Mouse (Mus musculus) thymus, adult 2 months (tissue): Measurements from ENCODE around the gene Armh4.

Experiments
- CTCF ChIP-seq: fragments of 200-500 bp; IDR thresholded peaks from 2 replicates; pipeline ENCODE4 v1.5.1; 2012; ENCODE audit warnings: mild to moderate bottlenecking, control low read depth, low read length, moderate library complexity, borderline replicate concordance; ENCODE audit not compliant: control insufficient read depth, poor library complexity, insufficient read depth; ENCODE audit errors: extremely low read depth
- POLR2A ChIP-seq: fragments of 200-500 bp; IDR thresholded peaks from 2 replicates; pipeline ENCODE4 v1.6.1; 2012; ENCODE audit warnings: mild to moderate bottlenecking, low read length, control low read depth, moderate library complexity; ENCODE audit not compliant: control insufficient read depth, poor library complexity, insufficient read depth; ENCODE audit errors: extremely low read depth

DNA sequence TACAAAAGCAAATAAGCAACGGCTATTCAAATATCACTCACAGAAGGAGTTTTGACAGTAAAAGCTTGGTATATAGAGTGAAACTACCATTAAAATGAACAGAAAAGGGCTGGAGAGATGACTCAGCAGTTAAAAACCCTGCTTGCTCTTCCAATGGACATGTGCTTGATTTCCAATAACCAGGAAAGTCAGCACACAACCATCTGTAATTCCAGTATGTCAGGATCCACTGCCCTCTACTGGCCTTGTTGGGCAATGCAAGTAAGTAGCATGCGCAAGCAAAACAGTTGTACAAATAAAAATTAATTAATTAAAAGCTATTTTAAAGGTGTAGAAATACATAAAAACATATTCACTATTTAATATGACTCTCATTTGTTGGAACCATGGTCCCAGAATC, 2.6 kb upstream of the Armh4 start:
- TF ChIP-seq POLR2A (no peak), CTCF (no peak)
